Mouse (Mus musculus) limb, embryonic 13.5 days (tissue): ENCODE measurements around the gene Ints6l. TPM values are rescaled to one million over a fixed set of nuclear protein-coding genes. Genes with fewer than 3 reads are reported as not detected.

Experiments
- ATAC-seq: fragments of 200-750 bp; cut with Nextera tagmentation; 2 replicates; pipeline ENCODE4 v1.8.0; 2017; ENCODE audit warnings: low read depth, moderate number of reproducible peaks, moderate TSS enrichment; ENCODE audit not compliant: low FRiP score
- H3K27ac ChIP-seq: fragments of 300-500 bp; sonication (generic); 2 replicates; pipeline ENCODE4 v1.5.1; 2015; ENCODE audit warnings: inconsistent platforms, mild to moderate bottlenecking, moderate library complexity
- H3K27me3 ChIP-seq: fragments of 300-500 bp; sonication (generic); 2 replicates; pipeline ENCODE4 v1.6.1; 2015; ENCODE audit warnings: mild to moderate bottlenecking, inconsistent platforms
- H3K36me3 ChIP-seq: fragments of 300-500 bp; sonication (generic); 2 replicates; pipeline ENCODE4 v1.6.1; 2015; ENCODE audit warnings: inconsistent platforms, mild to moderate bottlenecking, moderate library complexity
- H3K4me1 ChIP-seq: fragments of 300-500 bp; sonication (generic); 2 replicates; pipeline ENCODE4 v1.6.1; 2015; ENCODE audit warnings: inconsistent platforms
- H3K4me2 ChIP-seq: fragments of 300-500 bp; sonication (generic); replicated peaks from 2 replicates; pipeline ENCODE4 v1.6.1; 2015; ENCODE audit warnings: inconsistent platforms, mild to moderate bottlenecking, moderate library complexity
- H3K4me3 ChIP-seq: fragments of 300-500 bp; sonication (generic); 2 replicates; pipeline ENCODE4 v1.5.1; 2015; ENCODE audit warnings: moderate library complexity, mild to moderate bottlenecking, inconsistent platforms
- H3K9ac ChIP-seq: fragments of 300-500 bp; sonication (generic); 2 replicates; pipeline ENCODE4 v1.6.1; 2015; ENCODE audit warnings: mild to moderate bottlenecking, inconsistent platforms
- H3K9me3 ChIP-seq: fragments of 300-500 bp; sonication (generic); 2 replicates; pipeline ENCODE4 v1.6.1; 2016; ENCODE audit warnings: inconsistent platforms
- WGBS: fragments of 180-500 bp; shearing (Covaris S2); methylation state at CpG from one replicate; pipeline ENCODE4 v1.1.7; 2015; 5-methylcytosine and 5-hydroxymethylcytosine counted together
- polyA plus RNA-seq: library from polyadenylated mRNA; unstranded; fragments of >200 nt; fragmentation: Nextera tagmentation; extraction: Ambion mirVana; gene quantifications from 2 replicates; pipeline ENCODE4 v1.2.1, GENCODE M21; 2015

The Ints6l gene
- polyA plus RNA-seq, 1 experiment from 2014 or later = 25.3 TPM

DNA sequence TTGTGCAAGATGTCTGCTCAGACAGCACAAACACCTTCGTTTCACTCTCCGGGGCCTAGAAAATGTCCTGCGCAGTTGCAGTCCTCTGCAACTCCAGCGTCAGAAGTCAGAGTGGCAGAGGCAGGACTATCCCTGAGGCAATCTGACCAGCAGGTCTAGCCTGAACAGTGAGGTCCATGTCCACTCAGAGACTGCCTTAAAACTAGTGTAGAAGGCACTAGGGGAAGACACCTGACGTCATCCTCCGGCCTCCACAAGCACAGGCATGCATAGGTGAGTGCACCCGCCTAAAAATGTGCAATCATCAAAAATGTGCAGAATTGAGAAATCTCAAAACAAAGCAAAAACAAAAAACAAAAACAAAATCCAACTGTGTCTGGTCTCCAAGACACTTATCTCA is 94.8 kb downstream of the Ints6l start, which contains the start of gene Gm648:
Gene Gm648 (minus strand): TSS at position 101 of the 400 bp plus-strand sequence.
- Histone ChIP-seq H3K4me2 (no peak within 1 kb of the TSS), H3K27me3 (no peaks in the 10 kb centered on the region), H3K4me1 (no peaks in the 10 kb centered on the region), H3K9ac (no peak within 1 kb of the TSS), H3K27ac (no peak within 1 kb of the TSS), H3K36me3 (no peaks in the 10 kb centered on the region), H3K9me3 (no peaks in the 10 kb centered on the region), H3K4me3 (no peak within 1 kb of the TSS)
- 84% methylated on average over 7 of the region's 7 CpGs for WGBS
- no peak for ATAC-seq

GRCm38 (mm10) chrX:56553584-56553983 is 98.9 kb downstream of the Ints6l start:
- no peak for ATAC-seq
- Histone ChIP-seq H3K27me3 (no peaks in the 10 kb centered on the region), H3K4me3 (no peak overlapping the region), H3K4me2 (no peak overlapping the region), H3K9me3 (no peaks in the 10 kb centered on the region), H3K9ac (no peak overlapping the region), H3K36me3 (no peaks in the 10 kb centered on the region), H3K27ac (no peak overlapping the region), H3K4me1 (no peaks in the 10 kb centered on the region)
- WGBS = 81% methylated on average over 3 of the region's 3 CpGs

Other genes starting within 250 kb of the Ints6l start
- not detected in 2 replicates for gene Gm773, start 242.0 kb upstream of the Ints6l start, polyA plus RNA-seq
- gene Zfp449, start 108.5 kb upstream of the Ints6l start, polyA plus RNA-seq = 9.5 and 9.7 TPM in 2 replicates
- 9.0 and 9.9 TPM in 2 replicates for gene Smim10l2a, start 80.3 kb upstream of the Ints6l start, polyA plus RNA-seq
- gene Gm2174, start 6.9 kb upstream of the Ints6l start, polyA plus RNA-seq = 2.9 and 5.6 TPM in 2 replicates
- gene Gm10477, start 69.9 kb downstream of the Ints6l start, polyA plus RNA-seq = not detected in 2 replicates
- gene Gm648, start 94.7 kb downstream of the Ints6l start, polyA plus RNA-seq = not detected in 2 replicates
- gene Mmgt1, start 143.2 kb downstream of the Ints6l start, polyA plus RNA-seq = 24.0 and 27.7 TPM in 2 replicates
- 15.5 and 16.2 TPM in 2 replicates for gene Slc9a6, start 154.9 kb downstream of the Ints6l start, polyA plus RNA-seq